Mouse (Mus musculus) c-Kit-positive CD71-positive TER-119-negative erythroid progenitor cells, embryonic 14.5 days (primary cell): ENCODE results near the gene Mtor.

ENCODE experiments used
- DNase-seq: peaks from one replicate; pipeline ENCODE4 v3.0.0-alpha.2; 2013; ENCODE audit warnings: low read depth

The Mtor gene

DNA sequence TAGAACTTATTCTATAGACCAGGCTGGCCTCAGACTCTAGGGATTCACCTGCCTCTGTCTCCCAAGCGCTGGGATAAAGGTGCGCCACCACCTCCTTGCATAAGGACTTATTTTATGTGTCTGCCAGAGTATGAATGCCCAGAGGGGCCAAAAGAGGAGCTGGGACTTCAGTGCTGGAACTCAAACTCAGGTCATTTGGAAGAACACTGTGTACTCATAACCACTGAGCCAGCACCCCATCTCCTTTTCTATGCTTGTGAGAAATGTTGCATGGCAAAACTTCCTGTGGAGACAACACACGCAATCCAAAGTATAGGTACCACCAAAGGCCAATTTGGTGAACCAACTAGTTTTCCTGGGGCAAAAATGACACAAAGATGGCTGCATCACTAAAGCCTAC lies 148.3 kb downstream of the Mtor start:
- DNase-seq = no peak

DNA sequence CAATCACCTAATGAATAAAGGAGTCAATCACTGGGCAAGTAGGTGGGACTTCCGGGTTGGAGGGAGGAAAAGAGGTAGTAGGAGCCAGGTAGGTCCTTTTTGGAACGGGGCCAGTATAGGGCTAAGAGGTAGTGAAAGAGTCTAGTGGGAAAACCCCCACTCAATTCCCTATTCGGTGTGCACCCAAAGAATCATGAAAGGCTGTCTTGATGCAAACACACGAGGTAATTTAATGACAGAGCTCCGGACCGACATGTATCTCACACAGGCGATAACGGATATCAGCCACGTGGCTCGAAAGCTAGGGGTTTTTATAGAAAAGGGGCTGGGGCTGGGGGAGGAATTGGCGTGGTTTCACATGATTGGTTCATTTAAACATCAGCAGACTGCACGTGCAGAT lies 150.4 kb downstream of the Mtor start:
- DNase-seq = no peak

- no peak for DNase-seq
Measured at GRCm38 (mm10) chr4:148600316-148600715, 151.9 kb downstream of the Mtor start.

GRCm38 (mm10) chr4:148601871-148602270 lies 153.5 kb downstream of the Mtor start:
- no peak for DNase-seq

DNA sequence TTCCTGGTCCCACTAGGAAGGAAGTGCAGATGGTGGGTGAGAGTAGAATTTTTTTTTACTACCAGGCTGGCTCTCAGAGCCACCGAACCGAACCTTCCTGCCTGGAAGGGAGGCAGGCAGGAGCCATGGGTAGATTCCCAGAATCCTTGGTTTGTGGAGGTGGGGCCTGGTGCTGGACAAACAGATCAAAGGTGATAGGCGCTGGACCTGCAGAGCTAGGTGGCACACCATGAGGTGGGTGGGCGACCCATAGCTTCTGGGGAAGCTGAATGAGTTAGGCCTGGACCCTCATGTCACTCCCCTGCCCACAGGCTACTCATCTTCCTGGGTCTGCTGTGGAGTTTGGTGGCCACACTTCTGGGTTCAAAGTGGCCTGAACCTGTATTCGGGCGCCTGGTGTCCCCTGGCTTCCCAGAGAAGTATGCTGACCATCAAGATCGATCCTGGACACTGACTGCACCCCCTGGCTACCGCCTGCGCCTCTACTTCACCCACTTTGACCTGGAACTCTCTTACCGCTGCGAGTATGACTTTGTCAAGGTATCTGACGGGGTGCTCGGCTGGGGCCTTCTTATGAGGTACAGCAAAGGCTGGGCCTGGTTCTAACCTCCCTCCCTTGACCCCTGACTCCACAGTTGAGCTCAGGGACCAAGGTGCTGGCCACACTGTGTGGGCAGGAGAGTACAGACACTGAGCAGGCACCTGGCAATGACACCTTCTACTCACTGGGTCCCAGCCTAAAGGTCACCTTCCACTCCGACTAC lies 154.1 kb downstream of the Mtor start, which contains the start of gene Masp2:
TSS of gene Masp2 (plus strand) at position 198 of the 764 bp plus-strand sequence.
- DNase-seq = no peak

DNA sequence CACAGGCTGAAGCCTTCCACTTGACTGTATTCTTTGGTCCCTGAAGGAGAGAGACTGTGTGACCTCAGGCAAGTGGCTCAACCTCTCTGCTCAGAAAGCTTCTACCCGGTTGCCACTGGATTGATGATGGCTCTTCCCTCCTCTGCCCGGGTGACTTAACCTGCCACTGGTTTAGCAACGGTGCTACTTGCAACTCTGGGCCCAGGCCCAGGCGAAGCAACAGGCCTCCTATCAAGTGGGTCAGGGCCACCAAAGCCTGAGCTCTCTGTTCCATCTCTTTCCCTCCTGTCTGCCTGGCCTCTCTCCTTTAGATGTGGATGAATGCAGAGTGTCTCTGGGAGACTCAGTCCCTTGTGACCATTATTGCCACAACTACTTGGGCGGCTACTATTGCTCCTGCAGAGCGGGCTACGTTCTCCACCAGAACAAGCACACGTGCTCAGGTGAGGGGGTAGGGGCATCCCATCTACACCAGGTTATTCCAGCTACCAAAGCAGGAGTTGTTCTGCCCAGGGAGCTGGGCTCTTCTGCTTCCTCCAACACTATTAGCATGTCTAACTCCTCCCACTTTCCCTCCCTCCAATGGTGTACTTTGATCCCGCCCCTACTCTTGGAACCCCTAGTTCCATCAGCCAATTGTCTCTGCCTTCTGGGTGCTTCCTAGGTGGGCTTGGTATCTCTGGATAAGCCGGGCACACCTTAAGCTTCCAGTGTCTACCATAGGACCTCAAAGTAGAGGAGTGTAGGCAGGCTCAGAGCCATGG lies 155.1 kb downstream of the Mtor start:
- no peak for DNase-seq

- DNase-seq = no peak
Measured at GRCm38 (mm10) chr4:148604141-148604540, 155.7 kb downstream of the Mtor start.

DNA sequence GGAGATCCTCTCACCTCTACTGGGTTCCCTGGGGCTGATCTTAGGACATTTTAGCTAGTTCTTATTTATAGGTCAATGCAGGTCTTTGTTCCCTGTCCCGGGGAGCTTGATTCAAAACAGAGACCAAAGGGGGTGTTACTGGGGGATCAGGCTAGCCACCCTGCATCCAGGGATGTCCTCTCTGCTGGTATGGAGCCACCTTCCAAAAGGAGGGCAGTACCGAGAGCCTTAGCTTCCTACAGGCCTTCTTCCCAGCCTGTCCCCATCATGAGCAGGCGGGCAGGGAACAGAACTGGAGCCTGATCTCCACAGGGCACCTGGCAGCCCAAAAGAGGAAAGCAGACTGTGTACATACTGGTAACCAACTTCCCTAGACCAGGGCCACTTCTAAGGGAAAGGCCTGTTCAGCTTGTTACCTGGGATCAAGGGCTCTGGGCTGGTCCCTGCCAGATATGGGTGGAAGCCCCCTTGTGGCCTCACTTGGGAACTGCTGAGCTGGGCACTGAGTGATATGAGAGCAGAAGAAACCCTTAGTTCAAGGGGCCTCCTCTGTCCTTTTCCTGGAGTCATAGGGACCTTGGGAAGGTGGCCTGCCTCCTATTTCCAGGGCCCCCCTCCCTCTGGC lies 156.2 kb downstream of the Mtor start:
- peak; percentile 58 for DNase-seq
